Mouse (Mus musculus): ENCODE measurements at regions not wholly inside any gene's neighbourhood (a gene's known extent, or its start where the extent isn't known, plus 50 kb on each side); places are given as distances from the start of the nearest gene placed in this dataset.

- Histone ChIP-seq H3K4me3 (ENCODE audit: insufficient read depth in 1 of 2, low read depth in 2 of 2, low read length in 2 of 2) (no peak overlapping the region), H3K9ac (replicated peaks) (no peak overlapping the region), H3K36me3 (replicated peaks; ENCODE audit: control insufficient read depth, insufficient read depth, low read depth) (no peaks in the 10 kb centered on the region), H3K27ac (no peak overlapping the region), H3K9me3 (ENCODE audit: control insufficient read depth, low read length) (no peaks in the 10 kb centered on the region), H3K4me1 (replicated peaks; ENCODE audit: control insufficient read depth in 2 of 2, insufficient read depth in 2 of 2, low read length in 1 of 2) (no peaks in the 10 kb centered on the region), H3K27me3 (ENCODE audit: control insufficient read depth, insufficient read depth, low read length) (no peaks in the 10 kb centered on the region), H3K4me2 (ENCODE audit: low read depth) (no peak overlapping the region)
- DNase-seq (ENCODE audit: low read depth in 3 of 3, low spot score in 3 of 3) (no peak), ATAC-seq (ENCODE audit: insufficient read depth) (no peak)
- no peak for TF ChIP-seq CTCF (IDR thresholded peaks at IDR 0.05; ENCODE audit: low read depth)
- no peak for TF ChIP-seq EP300 (IDR thresholded peaks at IDR 0.05; ENCODE audit: low read depth)
These were observed 75.7 kb downstream of the Gm11733 start for GRCm38 (mm10) chr11:117559839-117560238.

- H3K36me3 ChIP-seq (replicated peaks; ENCODE audit: control insufficient read depth, insufficient read depth, low read depth): no peaks in the 10 kb centered on the region
- H3K4me3 ChIP-seq (ENCODE audit: insufficient read depth in 1 of 2, low read depth in 2 of 2, low read length in 2 of 2): no peak overlapping the region
- H3K9ac ChIP-seq (replicated peaks): no peak overlapping the region
- H3K9me3 ChIP-seq (ENCODE audit: control insufficient read depth, low read length): no peaks in the 10 kb centered on the region
- no peak overlapping the region for H3K4me2 ChIP-seq (ENCODE audit: low read depth)
- H3K27me3 ChIP-seq (ENCODE audit: control insufficient read depth, insufficient read depth, low read length): no peaks in the 10 kb centered on the region
- 65% methylated on average over 9 of the region's 9 CpGs for WGBS (ENCODE audit: insufficient replicate concordance)
- H3K27ac ChIP-seq: no peak overlapping the region
- no peak for TF ChIP-seq CTCF (IDR thresholded peaks at IDR 0.05; ENCODE audit: low read depth)
- no peak for TF ChIP-seq EP300 (IDR thresholded peaks at IDR 0.05; ENCODE audit: low read depth)
- ATAC-seq (ENCODE audit: insufficient read depth) (no peak), DNase-seq (ENCODE audit: low read depth in 3 of 3, low spot score in 3 of 3) (no peak)
- peaks cover 0 to 6% of the 10 kb centered on the region in 2 experiments; a peak in 2 of 4 replicates for H3K4me1 ChIP-seq (replicated peaks; ENCODE audit: control insufficient read depth in 2 of 2, insufficient read depth in 2 of 2, low read length in 1 of 2)
These were observed 83.9 kb downstream of the Gm11733 start for GRCm38 (mm10) chr11:117567961-117568605.

GRCm38 (mm10) chr11:117568606-117568991, 84.4 kb downstream of the Gm11733 start:
- Histone ChIP-seq H3K9me3 (ENCODE audit: control insufficient read depth, low read length) (no peaks in the 10 kb centered on the region), H3K27ac (no peak overlapping the region), H3K4me2 (ENCODE audit: low read depth) (no peak overlapping the region), H3K4me1 (replicated peaks; ENCODE audit: control insufficient read depth in 2 of 2, insufficient read depth in 2 of 2, low read length in 1 of 2) (peaks cover 0 to 6% of the 10 kb centered on the region in 2 experiments; a peak in 2 of 4 replicates), H3K36me3 (replicated peaks; ENCODE audit: control insufficient read depth, insufficient read depth, low read depth) (no peaks in the 10 kb centered on the region), H3K9ac (replicated peaks) (no peak overlapping the region), H3K4me3 (ENCODE audit: insufficient read depth in 1 of 2, low read depth in 2 of 2, low read length in 2 of 2) (no peak overlapping the region), H3K27me3 (ENCODE audit: control insufficient read depth, insufficient read depth, low read length) (no peaks in the 10 kb centered on the region)
- ATAC-seq (ENCODE audit: insufficient read depth) (no peak), DNase-seq (ENCODE audit: low read depth in 3 of 3, low spot score in 3 of 3) (no peak)
- no peak for TF ChIP-seq CTCF (IDR thresholded peaks at IDR 0.05; ENCODE audit: low read depth)
- TF ChIP-seq EP300 (IDR thresholded peaks at IDR 0.05; ENCODE audit: low read depth): no peak
- 56% methylated on average over 9 of the region's 9 CpGs for WGBS (ENCODE audit: insufficient replicate concordance)

GRCm38 (mm10) chr11:117569566-117570101, 84.5 kb upstream of the Tnrc6c start:
- 62% methylated on average over 8 of the region's 8 CpGs for WGBS (ENCODE audit: insufficient replicate concordance)
- H3K4me2 ChIP-seq (ENCODE audit: low read depth): no peak overlapping the region
- H3K9ac ChIP-seq (replicated peaks): no peak overlapping the region
- TF ChIP-seq CTCF (IDR thresholded peaks at IDR 0.05; ENCODE audit: low read depth) (no peak), EP300 (IDR thresholded peaks at IDR 0.05; ENCODE audit: low read depth) (no peak)
- no peaks in the 10 kb centered on the region for H3K9me3 ChIP-seq (ENCODE audit: control insufficient read depth, low read length)
- H3K27me3 ChIP-seq (ENCODE audit: control insufficient read depth, insufficient read depth, low read length): no peaks in the 10 kb centered on the region
- no peak for DNase-seq (ENCODE audit: low read depth in 3 of 3, low spot score in 3 of 3)
- no peaks in the 10 kb centered on the region for H3K36me3 ChIP-seq (replicated peaks; ENCODE audit: control insufficient read depth, insufficient read depth, low read depth)
- H3K27ac ChIP-seq: no peak overlapping the region
- no peak overlapping the region for H3K4me3 ChIP-seq (ENCODE audit: insufficient read depth in 1 of 2, low read depth in 2 of 2, low read length in 2 of 2)
- ATAC-seq (ENCODE audit: insufficient read depth): no peak
- peaks cover 0 to 6% of the 10 kb centered on the region in 2 experiments; a peak in 2 of 4 replicates for H3K4me1 ChIP-seq (replicated peaks; ENCODE audit: control insufficient read depth in 2 of 2, insufficient read depth in 2 of 2, low read length in 1 of 2)

GRCm38 (mm10) chr11:117571858-117572257, 82.2 kb upstream of the Tnrc6c start:
- no peaks in the 10 kb centered on the region for H3K36me3 ChIP-seq (replicated peaks; ENCODE audit: control insufficient read depth, insufficient read depth, low read depth)
- no peak for DNase-seq (ENCODE audit: low read depth in 3 of 3, low spot score in 3 of 3)

More at GRCm38 (mm10) chr11:117571858-117572257, 82.2 kb upstream of the Tnrc6c start:
- H3K4me3 ChIP-seq (ENCODE audit: insufficient read depth in 1 of 2, low read depth in 2 of 2, low read length in 2 of 2): no peak overlapping the region
- no peak for ATAC-seq (ENCODE audit: insufficient read depth)
- H3K4me2 ChIP-seq (ENCODE audit: low read depth): no peak overlapping the region
- H3K27me3 ChIP-seq (ENCODE audit: control insufficient read depth, insufficient read depth, low read length): no peaks in the 10 kb centered on the region
- H3K9ac ChIP-seq (replicated peaks): no peak overlapping the region
- TF ChIP-seq CTCF (IDR thresholded peaks at IDR 0.05; ENCODE audit: low read depth): no peak
- no peak for TF ChIP-seq EP300 (IDR thresholded peaks at IDR 0.05; ENCODE audit: low read depth)
- WGBS (ENCODE audit: insufficient replicate concordance): 49% methylated on average over 3 of the region's 3 CpGs
- peaks cover 0 to 6% of the 10 kb centered on the region in 2 experiments; a peak in 2 of 4 replicates for H3K4me1 ChIP-seq (replicated peaks; ENCODE audit: control insufficient read depth in 2 of 2, insufficient read depth in 2 of 2, low read length in 1 of 2)
- H3K9me3 ChIP-seq (ENCODE audit: control insufficient read depth, low read length): no peaks in the 10 kb centered on the region
- no peak overlapping the region for H3K27ac ChIP-seq

Data from liver, embryonic 14.5 days (tissue).